Mouse (Mus musculus): Measurements from ENCODE around the gene Sympk.

DNA sequence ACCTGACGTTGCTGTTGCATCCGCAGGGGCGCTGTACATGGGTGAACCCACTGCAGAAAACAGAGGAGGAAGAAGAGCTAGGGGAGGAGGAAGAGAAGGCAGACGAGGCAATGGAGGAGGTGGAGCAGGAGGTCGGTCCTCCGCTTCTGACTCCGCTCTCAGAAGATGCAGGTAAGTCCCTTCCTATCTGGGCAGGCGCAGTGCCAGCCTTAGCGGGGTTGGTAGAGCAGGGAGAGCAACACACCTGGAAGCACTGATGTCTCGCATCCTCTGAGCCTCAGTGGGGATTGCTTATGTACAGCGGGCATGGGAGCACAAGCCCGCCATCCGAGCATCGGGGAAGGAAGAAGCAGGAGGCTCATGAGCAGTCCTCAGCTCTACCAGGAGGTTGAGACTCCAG is 42.9 kb downstream of the Sympk start:
- TF ChIP-seq CTCF (IDR thresholded peaks at IDR 0.05; ENCODE audit: insufficient read depth, low read length) (no peak), POLR2A (IDR thresholded peaks at IDR 0.05; ENCODE audit: borderline replicate concordance, extremely low read depth, low read depth, low read length) (no peak)

All from lung, adult 2 months (tissue).